Mouse (Mus musculus): ENCODE measurements around the gene Kcnh1.

Gene Kcnh1

DNA sequence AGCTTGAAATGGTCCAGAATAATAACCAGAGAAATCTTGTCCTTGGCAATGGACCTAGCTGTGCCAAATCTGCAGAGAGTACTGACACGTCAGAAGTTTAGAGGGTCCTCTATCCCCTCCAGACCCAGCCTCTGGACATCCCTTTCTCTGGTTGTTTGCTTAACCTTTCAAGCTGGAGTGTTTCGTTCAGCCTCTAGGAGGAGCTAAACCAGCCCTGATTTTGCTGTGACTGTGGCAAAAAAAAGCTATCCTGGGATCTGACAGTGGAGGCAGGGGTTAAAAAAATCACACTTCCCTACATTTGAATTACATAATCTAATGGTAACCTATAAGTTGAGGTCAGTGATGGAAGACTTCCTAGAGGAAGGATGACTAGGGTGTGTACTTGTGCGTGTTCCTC is 133.6 kb downstream of the Kcnh1 start:
- DNase-seq (ENCODE audit: low read depth): no peak

DNA sequence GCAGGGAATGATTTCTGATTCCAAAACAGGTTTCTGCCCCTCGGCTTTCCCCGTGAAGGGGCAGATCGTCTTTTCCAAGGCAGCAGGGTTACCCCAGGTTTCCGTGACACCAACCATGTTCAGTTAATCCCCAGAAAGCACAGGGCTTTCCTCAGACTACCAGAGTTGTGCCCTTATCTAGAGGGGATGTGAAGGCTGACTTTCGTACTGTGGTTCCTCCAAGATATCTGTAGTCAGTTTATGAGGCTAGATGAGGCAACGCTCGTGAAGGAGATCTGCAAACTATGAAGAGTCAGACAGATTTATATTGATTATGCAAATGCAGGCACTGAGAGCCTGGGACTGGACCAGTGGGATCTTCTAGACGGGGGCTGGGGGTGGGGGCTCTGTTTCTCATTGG is 136.5 kb downstream of the Kcnh1 start:
- DNase-seq (ENCODE audit: low read depth): no peak

DNA sequence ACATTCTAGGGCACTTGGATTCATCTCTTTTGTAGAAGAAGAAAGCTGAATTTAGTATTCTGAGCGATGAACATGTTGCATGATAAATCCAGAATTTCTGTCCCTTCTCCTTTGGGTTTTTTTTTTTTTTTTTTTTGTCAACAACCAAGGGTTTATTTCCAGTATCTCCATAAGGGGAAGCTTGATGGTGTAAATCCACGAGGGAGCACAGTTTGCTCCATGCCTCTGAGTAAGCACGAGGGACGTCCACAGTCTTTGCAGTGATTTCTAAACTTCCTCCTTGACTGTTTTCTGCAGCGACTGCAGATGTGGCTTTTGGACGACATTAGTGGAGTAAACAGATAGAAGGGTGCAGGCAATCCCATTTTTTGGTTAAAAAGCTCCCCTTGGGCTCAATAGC is 140.6 kb downstream of the Kcnh1 start:
- DNase-seq (ENCODE audit: low read depth): no peak

DNA sequence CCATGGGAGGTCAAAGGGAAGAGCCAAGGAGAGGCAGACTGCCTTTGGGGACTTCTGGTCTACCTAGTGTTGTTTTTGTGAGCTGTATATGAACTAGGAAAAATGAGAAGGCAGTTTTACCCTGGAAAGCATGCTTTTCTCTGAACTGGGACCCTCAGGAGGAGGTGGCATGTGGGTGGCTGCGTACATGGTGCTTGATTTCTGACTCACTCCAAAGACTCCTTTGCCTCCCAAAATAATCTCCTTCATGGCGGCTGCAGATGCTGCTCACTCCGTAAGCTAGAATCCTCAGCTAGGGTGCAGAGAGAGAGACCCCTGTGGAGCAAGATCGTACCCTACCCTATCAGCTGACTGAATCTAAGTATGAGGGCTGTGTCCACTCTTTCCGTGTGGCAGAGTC is 145.5 kb downstream of the Kcnh1 start:
- DNase-seq (ENCODE audit: low read depth): no peak

DNA sequence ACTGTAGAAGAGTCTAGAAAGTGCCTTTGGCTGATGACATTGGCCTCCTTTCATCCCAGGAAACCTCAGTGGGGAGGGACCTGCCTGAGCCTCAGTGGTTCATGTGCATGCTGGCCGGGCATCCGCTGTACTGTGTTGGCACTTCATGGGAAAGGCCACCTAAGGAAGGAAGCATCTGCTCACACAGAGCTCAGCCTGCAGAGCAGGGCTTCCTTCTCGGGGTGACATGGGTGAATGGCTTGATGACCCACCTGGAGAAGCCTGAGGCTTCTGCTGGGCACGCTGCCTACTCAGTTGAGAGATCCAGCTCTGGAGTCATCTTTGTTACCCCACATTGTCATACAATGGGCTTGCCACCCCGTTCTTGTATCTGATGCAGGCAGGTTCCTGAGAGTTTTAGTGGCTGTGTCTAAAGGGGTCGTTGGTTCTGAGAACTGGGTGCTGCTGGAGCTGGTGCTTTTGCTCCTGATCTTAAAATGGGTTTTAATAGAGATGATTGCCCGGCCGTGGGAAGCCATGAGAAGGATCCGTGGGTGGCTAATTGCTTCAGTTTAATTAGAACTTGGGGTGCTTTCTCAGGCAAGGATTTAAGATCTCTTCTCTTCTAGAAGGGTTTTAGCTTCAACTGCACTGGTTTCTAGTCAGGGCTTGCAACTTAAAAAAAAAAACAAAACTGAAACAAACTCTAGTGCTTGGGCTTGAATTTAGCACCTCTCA is 148.9 kb downstream of the Kcnh1 start:
- no peak for DNase-seq (ENCODE audit: low read depth)

DNA sequence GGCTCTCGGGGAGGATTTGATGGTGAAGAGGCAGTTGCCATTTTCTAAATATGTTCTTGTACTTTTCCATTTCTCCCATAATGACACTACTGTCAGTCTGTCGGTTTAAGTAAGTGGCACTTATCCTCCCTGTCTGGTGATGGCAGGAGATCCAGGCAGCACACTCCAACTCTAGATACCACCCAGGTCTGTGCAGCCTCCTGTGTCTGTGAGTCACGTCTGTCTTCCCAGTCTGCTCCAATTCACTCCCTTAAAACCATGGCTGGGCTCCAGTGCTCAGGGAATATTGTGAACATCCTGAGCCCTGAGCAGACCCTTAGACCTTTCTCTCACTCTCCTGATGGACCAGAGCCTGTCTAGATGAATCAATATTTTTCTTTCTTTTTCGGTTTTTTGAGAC is 151.2 kb downstream of the Kcnh1 start:
- DNase-seq (ENCODE audit: low read depth): no peak

DNA sequence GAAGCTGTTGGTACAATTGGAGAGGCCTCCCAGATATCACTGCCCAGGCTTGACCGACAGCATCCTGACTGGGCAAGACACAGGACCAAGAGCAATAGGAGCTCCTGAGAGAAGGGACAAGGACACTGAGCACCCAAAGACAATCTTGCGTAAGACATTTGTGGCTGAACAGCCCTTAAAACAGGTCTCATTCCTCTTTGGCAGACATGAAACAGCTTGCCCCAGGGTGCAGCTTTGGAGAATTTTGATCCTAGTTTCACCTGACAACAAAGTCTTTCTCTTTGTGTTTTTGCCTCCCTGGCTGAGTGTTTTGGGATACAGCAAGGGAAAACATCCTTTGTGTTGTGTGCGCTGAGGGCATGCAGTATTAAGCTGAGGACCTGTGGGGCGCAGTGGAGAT is 153.4 kb downstream of the Kcnh1 start:
- no peak for DNase-seq (ENCODE audit: low read depth)

DNA sequence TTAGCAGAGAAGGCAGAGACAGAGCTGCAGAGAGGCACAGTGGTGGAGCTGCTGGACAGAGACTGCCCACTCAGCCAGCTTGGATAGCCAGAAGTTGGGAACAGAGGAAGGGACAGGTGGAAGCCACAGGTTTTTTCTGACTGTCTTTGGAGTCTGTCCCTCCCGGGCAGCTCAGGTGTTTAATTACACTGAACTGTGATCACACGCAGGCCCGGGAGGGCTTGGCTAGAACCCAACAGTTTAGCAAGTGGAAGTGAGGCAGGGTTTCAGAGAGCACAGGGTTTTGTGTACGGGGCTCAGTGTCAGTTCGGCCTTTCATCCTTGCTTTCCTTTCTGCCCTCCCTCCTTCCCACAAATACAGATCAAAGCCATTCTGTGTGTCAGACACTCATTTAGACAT is 156.8 kb downstream of the Kcnh1 start:
- DNase-seq (ENCODE audit: low read depth): no peak

DNA sequence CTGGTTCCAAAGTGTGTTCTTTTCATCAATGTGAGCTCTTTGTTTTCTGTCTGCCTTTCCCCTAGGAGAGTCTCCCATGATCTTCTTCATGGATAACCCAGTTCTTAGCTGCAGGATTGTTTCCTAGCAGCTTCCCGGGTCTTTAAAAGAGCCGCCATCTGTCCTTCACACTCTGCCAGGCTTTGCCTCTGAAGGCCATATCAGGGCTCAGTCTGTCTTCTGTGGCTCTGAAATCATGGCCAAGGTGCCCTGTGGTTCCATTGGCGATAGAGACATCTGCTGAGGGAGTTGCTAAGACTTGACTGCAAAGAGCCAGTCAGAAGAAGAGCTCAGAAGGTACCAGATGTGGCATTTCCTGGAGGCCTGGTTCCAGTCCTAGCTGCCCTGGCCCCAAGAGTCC is 165.7 kb downstream of the Kcnh1 start:
- DNase-seq (ENCODE audit: low read depth): no peak

DNA sequence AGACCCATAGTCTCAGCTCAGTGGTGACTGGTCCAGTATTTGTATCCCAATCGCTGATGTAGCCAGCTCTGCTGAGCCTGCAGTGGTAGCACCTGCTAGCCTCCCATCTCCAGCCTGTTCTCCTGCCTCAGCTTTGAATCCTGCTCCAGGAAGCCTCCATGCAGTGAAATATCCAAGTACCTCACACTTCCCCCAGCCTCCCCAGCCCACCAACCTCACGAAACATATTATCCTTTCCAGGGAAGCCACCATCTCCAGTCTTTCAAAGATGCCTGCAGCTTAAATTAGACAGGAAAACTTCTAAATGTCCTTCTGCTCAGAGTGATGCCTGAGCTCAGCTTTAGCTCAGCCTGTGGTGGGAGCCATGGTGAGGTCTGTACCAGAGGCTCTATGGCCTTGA is 168.6 kb downstream of the Kcnh1 start:
- DNase-seq (ENCODE audit: low read depth): no peak

DNA sequence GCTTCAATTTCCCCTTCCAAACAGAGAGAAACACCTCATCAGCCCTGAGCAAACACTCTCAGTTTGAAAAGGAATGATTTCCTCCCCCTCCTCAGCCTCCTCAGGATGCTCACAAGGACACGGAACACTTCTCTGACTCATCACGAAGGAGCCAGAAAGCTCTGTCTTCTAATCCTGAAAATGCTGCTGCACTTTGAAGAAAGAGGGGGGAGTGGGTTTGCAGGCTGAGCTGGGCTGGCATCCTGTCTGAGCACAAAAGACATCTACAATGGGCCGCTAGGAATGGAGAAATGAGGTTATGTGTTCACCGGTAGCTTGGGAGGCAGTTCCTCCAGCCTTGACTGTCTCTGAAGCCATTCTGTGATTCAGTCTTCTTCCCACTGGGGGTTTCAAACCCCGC is 177.8 kb downstream of the Kcnh1 start:
- DNase-seq (ENCODE audit: low read depth): no peak

DNA sequence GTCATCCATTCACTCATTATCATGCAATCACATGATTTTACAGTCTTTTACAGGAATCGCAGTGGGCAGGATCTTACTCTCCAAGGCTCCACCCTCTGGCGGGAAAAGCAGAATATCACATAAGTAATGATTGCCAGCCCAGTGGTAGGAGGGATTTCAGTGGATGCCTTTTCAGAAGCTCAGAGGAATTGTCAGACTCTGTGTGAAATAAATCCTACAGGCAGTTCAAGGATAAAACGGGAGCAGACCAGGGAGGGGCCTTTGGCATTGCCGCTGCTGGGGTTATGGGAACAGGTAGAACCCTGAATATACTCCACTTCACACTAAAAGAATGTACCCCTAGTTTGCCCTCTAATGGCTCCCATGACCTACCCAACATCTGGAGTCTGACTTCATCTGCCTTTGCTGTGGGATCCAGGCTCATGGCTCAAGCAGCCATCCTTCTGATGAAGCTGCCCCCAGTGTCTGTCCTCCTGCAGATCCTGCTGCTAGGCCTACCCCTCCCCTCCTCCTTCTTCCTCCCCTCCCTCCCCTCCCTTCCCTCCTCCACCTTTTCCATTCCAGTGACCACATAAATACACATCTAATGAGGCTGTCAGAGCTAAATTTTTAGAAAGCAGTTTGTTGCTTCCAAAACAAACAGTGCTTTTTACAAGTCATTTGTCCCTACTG is 181.5 kb downstream of the Kcnh1 start:
- DNase-seq (ENCODE audit: low read depth): no peak

DNA sequence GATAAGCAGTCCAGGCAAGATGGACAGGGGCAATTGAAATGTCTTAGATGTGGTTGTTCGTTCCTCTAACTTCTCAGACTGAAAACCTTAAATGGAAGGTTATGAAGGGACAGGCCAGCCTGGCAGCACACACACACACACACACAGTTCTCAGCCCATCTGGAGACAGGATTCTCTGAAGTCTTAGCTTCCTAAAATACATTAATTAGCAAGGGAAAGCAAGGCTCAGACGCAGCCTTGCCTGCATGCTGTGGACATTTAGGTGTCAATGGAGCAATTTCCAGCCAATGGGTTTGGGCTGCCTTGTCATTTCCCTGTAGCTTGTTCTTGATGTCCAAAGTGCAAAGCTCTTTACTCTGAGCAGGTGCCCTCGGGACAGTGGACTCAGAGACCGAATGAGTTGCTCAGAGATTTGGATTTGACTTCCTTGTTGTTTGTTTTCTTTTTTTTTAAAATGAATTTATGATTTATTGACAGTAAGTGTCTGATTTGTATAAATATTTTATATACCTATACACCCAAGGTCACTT is 188.0 kb downstream of the Kcnh1 start:
- DNase-seq (ENCODE audit: low read depth): no peak

DNA sequence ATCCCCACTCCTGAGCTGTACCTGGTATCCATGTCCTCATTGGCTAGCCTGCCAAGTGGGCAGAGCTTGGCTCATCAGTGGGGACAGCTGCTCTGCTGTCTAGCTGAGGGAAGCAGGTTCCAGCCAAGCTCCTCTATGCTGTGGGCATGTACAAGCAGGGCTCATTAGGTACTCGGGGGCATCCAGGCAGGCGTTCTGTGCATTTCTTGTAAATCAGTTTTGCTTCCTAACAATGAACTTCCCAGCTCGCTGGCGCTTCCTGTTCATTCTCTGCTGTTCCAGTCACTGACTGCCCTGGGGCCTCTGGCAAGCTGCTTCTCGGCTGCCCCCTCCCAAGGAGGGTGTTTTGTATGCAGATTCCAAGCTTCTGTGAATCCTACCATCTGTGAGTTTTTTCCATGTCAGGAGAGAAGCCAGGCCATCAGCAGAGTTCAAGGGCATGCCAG is 190.0 kb downstream of the Kcnh1 start:
- DNase-seq (ENCODE audit: low read depth): no peak

DNA sequence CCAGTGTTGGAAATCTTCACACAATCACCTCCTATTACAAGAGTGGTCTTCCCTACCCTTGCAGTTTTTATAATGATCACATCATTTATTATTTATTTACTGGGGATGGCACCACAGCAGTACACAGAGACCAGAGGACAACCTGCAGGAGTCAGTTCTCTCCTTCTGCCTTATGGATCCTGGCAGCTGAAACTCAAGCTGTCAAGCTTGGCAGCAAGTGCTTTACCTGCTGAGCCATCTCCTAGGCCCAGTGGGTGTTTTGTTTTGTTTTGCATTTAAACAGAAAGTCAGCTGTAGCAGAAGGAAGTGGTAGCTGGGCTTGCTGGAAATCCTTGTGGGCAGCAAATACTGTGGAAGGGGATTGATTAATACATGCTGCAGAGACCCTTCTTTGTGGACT is 197.1 kb downstream of the Kcnh1 start:
- no peak for DNase-seq (ENCODE audit: low read depth)

DNA sequence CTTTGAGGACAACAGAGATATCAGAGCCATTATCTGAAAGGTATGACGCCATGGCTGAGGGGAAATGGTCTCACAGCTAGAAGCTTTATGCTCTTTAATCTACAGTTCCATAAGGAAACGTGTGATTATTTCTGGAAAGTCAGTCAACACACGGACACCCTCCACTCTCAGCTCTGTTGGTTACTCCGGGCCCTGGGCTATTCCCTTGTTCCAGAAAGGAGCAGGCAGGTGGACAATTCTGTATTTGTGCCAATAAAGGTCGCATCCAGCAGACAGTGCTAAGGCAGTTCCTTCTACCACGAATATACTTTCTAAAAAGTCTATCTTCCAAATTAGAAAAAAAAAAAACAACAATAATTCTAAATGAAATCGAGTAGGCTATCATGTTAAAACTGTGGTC is 200.5 kb downstream of the Kcnh1 start:
- DNase-seq (ENCODE audit: low read depth): no peak

DNA sequence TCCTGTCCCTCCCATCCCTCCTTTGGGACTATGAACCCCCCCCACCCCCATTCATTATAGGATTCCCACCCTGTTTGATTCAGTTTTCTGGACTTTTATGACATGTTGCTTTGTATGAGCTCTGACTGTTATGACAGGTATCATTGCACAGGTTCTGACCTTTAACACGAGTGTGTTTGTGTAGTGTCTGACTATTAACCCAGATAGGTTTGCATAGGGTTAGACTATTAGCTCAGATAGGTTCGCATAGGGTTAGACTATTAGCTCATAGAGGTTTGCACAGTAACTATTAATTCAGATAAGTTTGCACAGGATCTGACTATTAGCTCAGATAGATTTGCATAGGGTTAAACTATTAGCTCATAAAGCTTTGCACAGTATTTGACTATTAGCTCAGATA is 201.7 kb downstream of the Kcnh1 start:
- no peak for DNase-seq (ENCODE audit: low read depth)

DNA sequence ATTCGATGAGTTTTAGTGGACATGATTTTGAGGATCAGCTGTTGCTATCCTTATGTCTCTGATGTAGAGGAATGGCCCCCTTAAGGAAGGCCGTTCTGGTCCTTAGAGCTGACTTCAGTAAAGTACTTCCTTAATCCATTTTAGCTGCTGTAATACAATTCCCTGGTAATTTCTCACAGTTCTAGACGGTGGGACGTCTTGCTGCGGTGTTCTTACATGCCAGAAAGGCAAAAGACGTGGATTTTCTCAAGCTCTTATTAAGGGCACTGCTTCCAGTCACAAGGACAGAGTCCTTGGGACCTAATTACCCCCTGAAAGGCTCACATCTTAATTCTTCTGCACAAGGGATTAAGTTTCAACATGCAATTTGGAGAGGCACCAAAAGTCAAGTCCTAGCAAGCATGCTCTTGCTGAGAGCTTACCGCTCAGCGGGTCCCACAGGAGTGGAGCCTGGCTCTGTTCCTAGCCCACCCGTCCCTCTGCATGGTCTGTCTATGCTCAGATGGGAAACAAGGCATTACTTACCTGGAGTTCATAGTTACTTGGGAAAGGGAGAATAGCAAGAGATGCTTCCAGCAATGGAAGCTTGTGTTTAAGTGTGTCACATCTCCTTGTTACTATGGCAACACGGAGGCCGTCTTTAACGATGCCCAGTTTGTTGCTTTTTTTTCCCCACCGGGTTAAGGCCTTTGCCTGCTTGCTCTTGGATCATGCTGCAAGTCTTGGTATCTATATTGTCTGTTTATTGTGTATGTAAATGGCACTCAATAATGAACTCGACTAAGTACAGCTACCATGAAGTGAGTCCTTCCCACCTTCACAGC is 209.3 kb downstream of the Kcnh1 start:
- no peak for DNase-seq (ENCODE audit: low read depth)

DNA sequence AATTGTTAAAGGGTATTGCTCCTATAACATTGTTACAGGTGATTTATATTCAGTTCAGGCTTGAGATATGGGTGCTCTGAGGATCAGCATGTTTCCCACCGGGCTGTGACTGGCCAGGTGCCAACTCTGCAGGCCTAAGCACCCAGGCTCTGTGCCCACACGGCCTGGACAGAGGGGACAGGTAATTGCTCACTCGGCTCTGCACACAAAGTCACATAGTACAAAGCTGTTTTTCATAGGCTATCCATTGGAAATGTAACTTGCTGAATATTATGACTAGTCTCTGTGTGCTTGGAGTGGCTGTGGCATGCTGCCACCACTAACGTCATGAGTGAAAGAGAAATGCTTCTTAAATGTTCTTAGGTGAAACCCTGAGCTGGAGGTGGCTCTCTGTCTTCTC is 210.4 kb downstream of the Kcnh1 start:
- DNase-seq (ENCODE audit: low read depth): no peak

DNA sequence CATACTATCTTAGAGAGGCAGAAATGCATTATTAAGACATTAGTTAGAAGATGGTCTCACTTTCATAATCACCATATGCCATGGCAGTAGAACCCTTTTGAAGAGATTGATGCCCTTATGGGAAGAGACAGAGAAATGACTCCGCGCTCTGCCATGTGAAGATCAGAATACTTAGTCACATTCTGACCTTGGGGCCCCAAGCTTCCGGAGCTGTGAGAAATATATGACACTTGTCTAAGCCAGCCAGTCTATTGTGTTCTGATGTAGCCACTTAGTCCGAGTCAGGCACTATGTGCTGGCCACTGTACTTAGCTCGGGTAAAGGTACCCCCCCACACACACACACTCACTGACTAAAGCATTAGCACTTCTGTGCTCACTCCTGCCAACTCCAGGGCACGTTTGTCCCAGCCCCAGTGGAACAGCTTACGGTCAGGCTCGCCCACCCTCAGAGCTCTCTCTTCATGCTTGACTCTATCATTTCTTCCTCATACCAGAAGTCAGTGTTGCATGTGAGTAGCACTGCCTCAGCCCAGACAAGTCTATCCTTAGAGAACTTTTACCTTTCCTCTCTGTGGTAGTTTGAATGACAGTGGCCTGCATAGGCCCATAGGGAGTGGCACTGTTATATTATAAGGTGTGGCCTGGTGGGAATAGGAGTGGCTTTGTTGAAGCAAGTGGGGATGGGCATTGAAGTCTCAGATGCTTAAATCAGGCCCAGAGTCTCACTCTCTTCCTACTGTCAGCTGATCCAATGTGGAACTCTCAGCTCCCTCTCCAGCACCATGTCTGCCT is 212.5 kb downstream of the Kcnh1 start:
- no peak for DNase-seq (ENCODE audit: low read depth)

DNA sequence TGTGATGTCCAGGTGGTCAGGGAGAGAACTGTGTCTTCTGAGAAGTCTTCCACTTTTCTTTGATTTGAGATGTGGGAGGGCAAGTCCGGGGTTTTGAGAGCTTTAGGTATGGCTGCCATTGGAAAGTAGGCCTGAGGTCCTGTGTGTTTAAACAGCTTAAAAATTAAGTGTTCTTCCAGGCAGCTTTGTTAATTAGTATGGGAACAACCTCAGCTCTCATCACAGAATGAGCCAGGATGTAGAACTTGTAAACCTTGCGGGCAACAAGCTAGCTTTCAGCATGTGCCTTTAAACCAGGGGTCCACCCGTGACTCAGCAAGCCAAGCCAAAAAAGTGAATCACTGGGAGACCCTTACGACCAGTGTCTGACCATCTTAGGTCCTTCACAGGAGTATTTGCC is 214.6 kb downstream of the Kcnh1 start:
- DNase-seq (ENCODE audit: low read depth): no peak

DNA sequence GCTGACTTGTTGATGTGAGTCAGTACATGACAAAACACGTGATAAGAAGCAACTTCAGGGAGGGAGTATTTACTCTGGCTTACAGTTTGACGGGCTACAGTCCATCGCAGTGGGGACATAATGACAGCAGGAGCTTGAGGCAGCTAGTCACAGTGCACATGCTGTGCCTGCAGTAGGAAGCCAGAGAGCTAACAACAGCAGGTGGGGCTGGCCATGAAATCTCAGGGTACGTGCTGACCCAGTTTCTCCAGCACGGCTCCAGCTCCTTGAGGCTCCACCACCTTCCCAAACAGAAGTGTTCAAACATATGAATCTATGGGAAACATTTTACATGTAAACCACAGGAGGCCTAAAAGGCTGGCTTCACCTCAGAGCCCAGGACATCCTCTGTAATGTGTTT is 216.0 kb downstream of the Kcnh1 start:
- no peak for DNase-seq (ENCODE audit: low read depth)

Measured in c-Kit-positive CD71-negative TER-119-negative erythroid progenitor cells, embryonic 14.5 days (primary cell).